Mouse (Mus musculus): ENCODE data around the gene Hdgfl3.

Hdgfl3 gene

GRCm38 (mm10) chr7:81858236-81858635 lies 76.0 kb downstream of the Hdgfl3 start:
- in situ Hi-C loops (cut with MboI, MseI): no loop called here

- in situ Hi-C loops (cut with MboI, MseI): no loop called here
These were observed 78.1 kb downstream of the Hdgfl3 start for GRCm38 (mm10) chr7:81856221-81856620.

- in situ Hi-C loops (cut with MboI, MseI): no loop called here
These were observed 78.6 kb downstream of the Hdgfl3 start, which contains the start of gene Gm10160 for GRCm38 (mm10) chr7:81855694-81856093. Gene Gm10160, minus strand, starts transcription at chr7:81855794.

- in situ Hi-C loops (cut with MboI, MseI): no loop called here
These were observed 79.5 kb downstream of the Hdgfl3 start for GRCm38 (mm10) chr7:81854568-81855307.

- in situ Hi-C loops (cut with MboI, MseI): no loop called here
These were observed 82.6 kb downstream of the Hdgfl3 start for GRCm38 (mm10) chr7:81851706-81852105.

GRCm38 (mm10) chr7:81850171-81850570 lies 84.1 kb downstream of the Hdgfl3 start:
- in situ Hi-C loops (cut with MboI, MseI): no loop called here

GRCm38 (mm10) chr7:81849633-81850032 lies 84.6 kb downstream of the Hdgfl3 start:
- in situ Hi-C loops (cut with MboI, MseI): loop anchor here in 1 of 2 experiments (10.0 to 25.0 kb wide), 2 partner anchors 395 to 1762 kb away; no protein-coding TSS in a partner anchor

- in situ Hi-C loops (cut with MboI, MseI): loop anchor here in 1 of 2 experiments (10.0 to 25.0 kb wide), 2 partner anchors 396 to 1762 kb away; no protein-coding TSS in a partner anchor
These were observed 85.1 kb downstream of the Hdgfl3 start for GRCm38 (mm10) chr7:81849214-81849613.

- in situ Hi-C loops (cut with MboI, MseI): loop anchor here in 1 of 2 experiments (10.0 to 25.0 kb wide), 2 partner anchors 397 to 1760 kb away; no protein-coding TSS in a partner anchor
These were observed 86.5 kb downstream of the Hdgfl3 start for GRCm38 (mm10) chr7:81847777-81848176.

GRCm38 (mm10) chr7:81847010-81847409 lies 87.3 kb downstream of the Hdgfl3 start:
- in situ Hi-C loops (cut with MboI, MseI): loop anchor here in 1 of 2 experiments (10.0 to 25.0 kb wide), 2 partner anchors 398 to 1760 kb away; no protein-coding TSS in a partner anchor

- in situ Hi-C loops (cut with MboI, MseI): loop anchor here in 1 of 2 experiments (10.0 to 25.0 kb wide), 2 partner anchors 399 to 1759 kb away; no protein-coding TSS in a partner anchor
These were observed 88.3 kb downstream of the Hdgfl3 start for GRCm38 (mm10) chr7:81846008-81846407.

GRCm38 (mm10) chr7:81845313-81845712 lies 89.0 kb downstream of the Hdgfl3 start:
- in situ Hi-C loops (cut with MboI, MseI): loop anchor here in 1 of 2 experiments (10.0 to 25.0 kb wide), 2 partner anchors 399 to 1758 kb away; no protein-coding TSS in a partner anchor

GRCm38 (mm10) chr7:81844801-81845200 lies 89.5 kb downstream of the Hdgfl3 start:
- in situ Hi-C loops (cut with MboI, MseI): loop anchor here in 1 of 2 experiments (10.0 to 25.0 kb wide), 2 partner anchors 400 to 1758 kb away; no protein-coding TSS in a partner anchor

- in situ Hi-C loops (cut with MboI, MseI): loop anchor here in 1 of 2 experiments (10.0 to 25.0 kb wide), 2 partner anchors 401 to 1757 kb away; no protein-coding TSS in a partner anchor
These were observed 90.4 kb downstream of the Hdgfl3 start for GRCm38 (mm10) chr7:81843903-81844302.

GRCm38 (mm10) chr7:81842998-81843397 lies 91.3 kb downstream of the Hdgfl3 start:
- in situ Hi-C loops (cut with MboI, MseI): loop anchor here in 1 of 2 experiments (10.0 to 25.0 kb wide), 2 partner anchors 402 to 1756 kb away; no protein-coding TSS in a partner anchor

GRCm38 (mm10) chr7:81842141-81842540 lies 92.1 kb downstream of the Hdgfl3 start:
- in situ Hi-C loops (cut with MboI, MseI): loop anchor here in 1 of 2 experiments (10.0 to 25.0 kb wide), 2 partner anchors 403 to 1755 kb away; no protein-coding TSS in a partner anchor

GRCm38 (mm10) chr7:81841439-81841838 lies 92.8 kb downstream of the Hdgfl3 start:
- in situ Hi-C loops (cut with MboI, MseI): loop anchor here in 1 of 2 experiments (10.0 to 25.0 kb wide), 2 partner anchors 403 to 1754 kb away; no protein-coding TSS in a partner anchor

GRCm38 (mm10) chr7:81840661-81841181 lies 93.6 kb downstream of the Hdgfl3 start:
- in situ Hi-C loops (cut with MboI, MseI): loop anchor here in 1 of 2 experiments (10.0 to 25.0 kb wide), 2 partner anchors 404 to 1753 kb away; no protein-coding TSS in a partner anchor

GRCm38 (mm10) chr7:81839746-81840145 lies 94.5 kb downstream of the Hdgfl3 start:
- in situ Hi-C loops (cut with MboI, MseI): loop anchor here in 1 of 2 experiments (10.0 to 25.0 kb wide), 2 partner anchors 405 to 1752 kb away; no protein-coding TSS in a partner anchor

GRCm38 (mm10) chr7:81837771-81838170 lies 96.5 kb downstream of the Hdgfl3 start:
- in situ Hi-C loops (cut with MboI, MseI): loop anchor here in 1 of 2 experiments (25.0 kb wide), 1 partner anchor 1750 kb away; no protein-coding TSS in a partner anchor

- in situ Hi-C loops (cut with MboI, MseI): loop anchor here in 1 of 2 experiments (25.0 kb wide), 1 partner anchor 1748 kb away; no protein-coding TSS in a partner anchor
These were observed 98.8 kb downstream of the Hdgfl3 start for GRCm38 (mm10) chr7:81835430-81835829.

All from T-helper 17 cell (primary cell).